Mouse (Mus musculus) common myeloid progenitor, adult 5-6 weeks (primary cell): ENCODE results near the gene Aup1. TPM values are rescaled to one million over a fixed set of nuclear protein-coding genes. Genes with fewer than 3 reads are reported as not detected.

Source experiments
- ATAC-seq: replicated peaks from 2 replicates; pipeline ENCODE4 v1.8.0; 2016; ENCODE audit warnings: low read depth, mild to moderate bottlenecking, moderate TSS enrichment, inconsistent platforms; ENCODE audit not compliant: poor library complexity, severe bottlenecking
- total RNA-seq: library from RNA; stranded (forward); fragments of 200-1000, 187-1606 nt; gene quantifications from 2 replicates; pipeline ENCODE4 v1.2.3, GENCODE M21; 2017

Gene Aup1
- total RNA-seq, 1 experiment from 2014 or later = 115 TPM

- no peak for ATAC-seq
Observed at GRCm38 (mm10) chr6:83027706-83028105, 26.6 kb upstream of the Aup1 start.

- no peak for ATAC-seq
Observed at GRCm38 (mm10) chr6:83029777-83030176, 24.5 kb upstream of the Aup1 start.

DNA sequence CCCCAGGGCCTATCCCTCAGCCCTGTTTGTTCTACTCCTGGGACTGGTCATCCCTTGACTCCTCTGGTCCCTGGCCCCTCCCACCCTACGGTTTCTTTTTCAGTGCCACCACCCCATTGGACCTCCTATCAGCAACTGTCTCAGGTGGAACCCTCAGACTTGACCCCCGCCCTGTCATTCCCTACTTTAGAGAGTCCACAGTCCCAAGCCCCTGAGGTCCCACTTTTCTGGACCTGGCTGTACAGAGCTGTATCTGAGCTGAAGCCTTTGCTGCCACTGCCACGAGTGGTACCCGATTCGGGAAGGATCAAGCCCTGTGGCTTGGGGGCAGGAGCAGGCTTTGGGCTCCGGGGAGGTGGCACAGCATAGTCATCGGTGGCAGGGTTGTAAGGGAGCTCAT is 23.2 kb upstream of the Aup1 start:
- no peak for ATAC-seq

GRCm38 (mm10) chr6:83031921-83032590 is 22.3 kb upstream of the Aup1 start:
- ATAC-seq = no peak

DNA sequence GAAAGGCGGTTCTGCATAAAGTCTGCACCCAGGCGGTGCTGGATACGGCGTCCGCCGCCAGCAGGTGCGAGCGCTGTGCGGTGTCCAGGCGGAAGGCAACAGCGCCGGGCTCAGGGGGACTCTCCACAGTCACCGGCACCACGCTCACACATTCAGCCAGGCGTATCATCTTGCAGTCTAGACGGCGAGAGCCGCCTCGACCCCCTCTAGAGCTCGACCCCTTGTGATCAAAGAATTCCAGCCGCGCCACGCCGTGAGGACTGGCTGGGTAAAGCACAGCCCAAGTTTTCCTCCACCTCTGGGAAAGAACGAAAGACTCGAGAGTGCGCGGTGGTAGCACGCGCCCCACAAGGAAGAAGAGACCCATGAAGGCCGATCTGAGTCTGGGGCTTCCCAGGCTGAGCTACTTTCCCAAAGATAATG is 21.5 kb upstream of the Aup1 start:
- peak; percentile 60 for ATAC-seq

DNA sequence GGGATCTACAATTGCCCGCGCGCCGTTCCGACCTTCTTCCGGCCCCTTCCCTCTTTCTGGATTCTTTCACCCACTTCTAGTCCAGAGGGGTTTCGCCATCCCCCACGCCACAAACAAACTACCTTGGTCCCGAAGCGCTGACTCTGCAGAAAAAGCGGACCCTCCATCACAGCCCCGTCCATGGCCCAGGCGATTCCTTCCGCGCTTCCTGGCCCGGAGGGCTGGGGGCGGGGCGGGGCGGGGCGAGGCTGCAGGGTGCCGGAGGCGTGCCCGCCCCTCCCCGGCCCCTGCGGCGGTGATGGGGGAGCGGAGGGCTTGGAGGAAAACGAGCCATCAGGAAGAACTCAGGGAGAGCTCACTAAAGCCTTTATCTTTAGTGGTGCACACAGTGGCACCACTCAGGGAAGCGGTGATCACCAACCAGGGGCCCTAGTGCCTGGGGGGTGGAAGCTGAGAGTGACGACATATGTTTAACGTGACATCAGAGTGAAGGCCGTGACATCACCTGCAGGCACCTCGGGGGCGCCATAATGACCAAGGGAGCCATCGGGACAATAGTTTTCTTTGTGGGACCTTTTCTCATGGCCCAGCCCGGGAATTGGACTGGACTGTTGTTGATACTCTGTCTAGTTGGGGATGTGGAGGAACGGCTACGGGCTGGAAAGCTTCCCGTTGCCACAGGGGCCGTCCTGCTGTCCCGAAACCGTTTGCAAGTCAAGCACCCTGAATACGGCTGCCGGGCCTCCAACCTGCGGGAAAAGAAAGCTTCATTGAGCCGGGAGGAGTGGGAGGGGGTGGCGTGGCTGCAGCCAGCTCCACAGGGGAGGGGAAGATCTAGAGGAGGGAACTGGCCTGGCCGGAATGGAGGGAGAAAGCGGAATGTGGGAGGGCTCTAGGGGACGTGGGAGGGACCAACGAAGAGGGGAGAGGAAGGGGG is 20.8 kb upstream of the Aup1 start, which contains the start of the genes Dok1 and Loxl3:
TSS of gene Dok1 (minus strand) at position 223 of the 937 bp plus-strand sequence.
TSS of gene Loxl3 (plus strand) at position 925 of the 937 bp plus-strand sequence.
- ATAC-seq = peak; percentile 65

GRCm38 (mm10) chr6:83034463-83035055 is 19.8 kb upstream of the Aup1 start:
- ATAC-seq = no peak

GRCm38 (mm10) chr6:83037188-83037587 is 17.1 kb upstream of the Aup1 start:
- no peak for ATAC-seq

- ATAC-seq = peak; percentile 84
Observed at GRCm38 (mm10) chr6:83038496-83039012, 15.8 kb upstream of the Aup1 start.

DNA sequence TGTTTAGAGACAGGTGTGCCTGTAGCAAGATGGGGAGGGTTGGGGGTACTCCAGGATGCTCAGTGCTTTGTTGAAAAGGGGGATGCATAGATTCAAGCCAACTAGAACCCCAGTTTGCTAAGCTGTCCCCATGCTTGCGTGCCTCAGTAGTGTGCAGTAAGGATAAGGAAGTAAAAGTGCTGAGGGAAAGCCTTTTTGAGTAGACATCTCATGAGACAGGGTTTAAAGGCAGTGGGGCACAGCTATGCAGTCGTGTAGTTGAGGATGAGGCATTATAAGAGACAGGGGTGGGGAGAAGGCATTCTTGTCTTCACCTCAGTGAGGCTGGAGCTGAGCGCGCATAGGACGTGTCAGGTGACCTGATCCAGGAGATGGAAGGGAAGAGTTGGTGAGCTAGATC is 13.7 kb upstream of the Aup1 start:
- no peak for ATAC-seq

DNA sequence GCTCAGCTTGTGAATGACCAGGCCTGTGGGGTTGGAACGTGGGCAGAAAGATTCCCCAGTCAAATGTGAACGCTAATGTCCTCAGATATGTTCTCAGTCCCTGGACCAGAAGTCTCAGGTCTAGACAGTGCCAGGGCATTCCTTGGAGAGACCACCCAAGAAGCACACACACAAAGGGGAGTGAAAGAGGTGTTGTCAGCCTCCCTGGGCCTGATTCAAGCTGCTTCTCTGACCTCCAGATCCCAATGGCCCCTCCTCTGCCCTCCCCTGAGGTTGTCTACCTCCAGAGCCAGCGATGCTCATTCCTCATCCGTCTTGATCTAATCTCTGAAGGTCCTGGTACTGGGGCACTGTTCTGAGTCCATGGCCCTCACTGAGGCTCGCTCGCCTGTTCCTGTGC is 10.8 kb upstream of the Aup1 start:
- ATAC-seq = no peak

DNA sequence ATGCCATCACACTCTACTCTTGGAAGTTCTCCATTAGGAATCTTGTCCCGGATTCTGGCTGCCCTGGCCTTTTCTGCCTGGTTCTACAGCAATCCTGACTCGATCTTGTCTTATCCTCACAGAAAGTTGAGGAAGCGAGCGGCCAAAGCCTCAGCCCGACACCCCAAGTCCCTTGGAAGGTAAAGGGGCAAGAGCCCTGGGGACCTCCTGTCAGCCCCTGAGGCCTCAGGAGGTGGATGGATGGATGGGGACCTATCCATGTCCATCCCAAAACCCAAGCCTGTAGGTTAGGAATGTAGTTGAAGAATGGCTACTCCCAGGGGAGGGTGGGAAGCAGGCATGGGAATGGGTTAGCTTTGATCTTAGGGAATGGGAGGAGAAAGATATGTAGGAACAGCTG is 10.3 kb upstream of the Aup1 start:
- no peak for ATAC-seq

DNA sequence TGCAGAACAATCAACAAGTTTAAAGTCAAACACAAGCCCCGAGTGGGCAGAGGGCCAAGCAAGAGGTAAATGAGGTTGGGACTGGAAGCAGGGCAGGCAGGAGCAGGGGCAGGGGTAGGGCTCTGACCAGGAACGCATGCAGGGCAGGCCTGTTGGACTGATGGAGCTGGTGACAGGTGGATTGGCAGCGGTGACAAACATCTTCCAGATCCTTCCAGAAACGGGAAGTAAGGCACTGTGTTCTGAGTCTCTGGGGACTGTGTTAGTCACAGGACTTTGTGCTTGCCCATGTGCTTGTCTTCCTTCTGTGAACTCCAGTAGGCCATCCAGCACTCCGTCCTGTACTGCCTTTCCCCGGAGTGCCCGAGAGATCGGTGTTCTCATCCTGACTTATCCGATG is 9.6 kb upstream of the Aup1 start:
- ATAC-seq = peak; percentile 71

DNA sequence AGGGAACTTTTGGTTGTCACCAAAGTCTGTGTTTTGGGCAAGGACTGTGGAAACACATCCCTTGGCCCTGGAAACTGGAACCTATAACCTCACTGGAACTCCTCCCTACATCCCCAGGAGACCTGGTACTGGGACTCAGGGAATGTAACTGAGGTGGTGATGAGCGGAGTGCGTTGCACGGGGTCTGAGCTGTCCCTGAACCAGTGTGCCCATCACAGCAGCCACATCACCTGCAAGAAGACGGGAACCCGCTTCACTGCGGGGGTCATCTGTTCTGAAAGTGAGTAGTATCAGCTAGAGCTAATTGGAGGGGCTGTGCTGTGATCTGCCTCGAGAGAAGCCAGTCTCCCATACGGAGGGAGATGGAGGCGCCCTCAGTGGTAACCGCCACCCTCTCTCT is 5.0 kb upstream of the Aup1 start:
- no peak for ATAC-seq

DNA sequence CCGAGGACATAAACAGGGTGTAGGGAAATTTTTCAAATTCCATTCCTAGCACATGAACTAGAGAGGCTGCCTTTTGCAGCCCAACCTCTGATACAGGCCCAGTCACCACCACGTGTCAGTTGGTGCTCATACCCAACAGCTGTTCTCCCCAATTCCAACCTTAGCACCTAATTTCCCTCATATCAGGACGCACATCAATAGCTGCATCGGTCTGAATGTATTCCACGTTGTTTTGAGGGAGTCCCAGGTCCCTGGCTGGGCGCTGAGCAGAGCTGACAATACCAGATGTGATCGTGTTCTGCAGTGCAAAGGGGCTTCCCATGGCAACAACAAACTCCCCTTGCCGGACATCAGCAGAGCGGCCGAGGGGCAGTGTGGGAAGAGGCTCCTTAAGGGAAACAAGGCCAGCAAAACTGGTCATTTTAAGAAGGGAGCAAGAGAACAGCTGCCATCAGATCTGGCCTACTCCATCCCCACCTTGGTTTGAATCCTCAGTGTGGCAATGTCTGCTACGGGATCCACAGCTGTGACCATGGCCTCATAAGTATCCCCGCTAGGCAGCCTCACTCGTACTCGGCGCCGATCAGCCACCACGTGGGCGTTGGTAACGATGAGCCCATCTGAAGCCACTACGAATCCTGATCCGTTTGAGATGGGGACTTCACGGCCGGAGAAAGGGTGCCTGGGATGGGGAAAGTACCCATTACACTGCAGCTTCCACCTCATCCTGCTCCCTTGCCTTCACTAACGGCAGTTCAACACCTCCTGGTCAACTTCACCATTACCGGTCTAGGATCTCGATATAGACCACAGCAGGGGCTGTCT is 973 bp upstream of the Aup1 start:
- peak; percentile 17 for ATAC-seq

GRCm38 (mm10) chr6:83054871-83055431 is 630 bp downstream of the Aup1 start, which contains the start of gene Htra2:
Gene Htra2 (minus strand): TSS chr6:83055273.
- no peak for ATAC-seq

GRCm38 (mm10) chr6:83057790-83058189 is 3.5 kb downstream of the Aup1 start, which contains the start of gene Dqx1:
Gene Dqx1 (plus strand): TSS chr6:83057844.
- no peak for ATAC-seq

DNA sequence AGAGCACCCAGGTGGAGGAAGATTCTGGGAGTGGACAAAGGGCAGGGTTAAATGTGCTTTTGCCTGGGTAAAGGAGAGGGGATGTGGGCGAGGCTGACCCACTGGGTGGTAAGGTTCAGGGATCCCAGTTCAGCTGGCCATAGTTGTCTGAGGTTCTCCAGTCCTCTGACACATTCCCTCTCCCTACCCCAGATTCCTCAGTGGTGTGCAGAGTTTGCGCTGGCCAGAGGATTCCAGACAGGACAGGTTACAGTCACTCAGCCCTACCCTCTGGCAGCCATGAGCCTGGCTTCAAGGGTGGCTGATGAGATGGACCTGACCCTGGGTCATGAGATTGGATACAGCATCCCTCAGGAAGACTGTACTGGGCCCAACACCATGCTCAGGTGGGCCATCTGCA is 4.4 kb downstream of the Aup1 start:
- ATAC-seq = no peak

GRCm38 (mm10) chr6:83065995-83066394 is 11.7 kb downstream of the Aup1 start:
- ATAC-seq = peak; percentile 31
